Mouse (Mus musculus) limb, embryonic 14.5 days (tissue): ENCODE measurements around the gene Fnip1. TPM values are rescaled to one million over a fixed set of nuclear protein-coding genes. Genes with fewer than 3 reads are reported as not detected.
"Not testable (repeated sequence)": the region's sequence is repeated elsewhere in the genome, so short reads cannot be mapped to it uniquely, and the experiment has no call there.

ENCODE experiments used
- ATAC-seq: fragments of 200-750 bp; cut with Nextera tagmentation; 2 replicates; pipeline ENCODE4 v1.8.0; 2017; ENCODE audit warnings: low read depth, moderate number of reproducible peaks, moderate TSS enrichment; ENCODE audit not compliant: low FRiP score
- DNase-seq: peaks from one replicate; pipeline ENCODE4 v3.0.0-alpha.2; 2015; ENCODE audit warnings: low spot score
- H3K27ac ChIP-seq: fragments of 300-500 bp; sonication (generic); replicated peaks from 2 replicates; pipeline ENCODE4 v1.5.1; 2014; ENCODE audit warnings: low read depth, mild to moderate bottlenecking, low read length, moderate library complexity, mixed read lengths
- H3K27me3 ChIP-seq: fragments of 300-500 bp; sonication (generic); 2 replicates; pipeline ENCODE4 v1.6.1; 2014; ENCODE audit warnings: low read length, mixed read lengths; ENCODE audit not compliant: control insufficient read depth, insufficient read depth
- H3K36me3 ChIP-seq: fragments of 300-500 bp; sonication (generic); 2 replicates; pipeline ENCODE4 v1.6.1; 2014; ENCODE audit warnings: mild to moderate bottlenecking, low read length, moderate library complexity, mixed read lengths; ENCODE audit not compliant: control insufficient read depth, insufficient read depth
- H3K4me1 ChIP-seq: fragments of 300-500 bp; sonication (generic); 2 replicates; pipeline ENCODE4 v1.6.1; 2014; ENCODE audit warnings: antibody characterized with exemption, low read length, mixed read lengths; ENCODE audit not compliant: control insufficient read depth, insufficient read depth
- H3K4me2 ChIP-seq: fragments of 300-500 bp; sonication (generic); replicated peaks from 2 replicates; pipeline ENCODE4 v1.6.1; 2014; ENCODE audit warnings: low read depth, mild to moderate bottlenecking, low read length, moderate library complexity; ENCODE audit not compliant: severe bottlenecking
- H3K4me3 ChIP-seq: fragments of 300-500 bp; sonication (generic); replicated peaks from 2 replicates; pipeline ENCODE4 v1.5.1; 2014; ENCODE audit warnings: low read length
- H3K9ac ChIP-seq: fragments of 300-500 bp; sonication (generic); 2 replicates; pipeline ENCODE4 v1.6.1; 2014; ENCODE audit warnings: mild to moderate bottlenecking, low read depth, low read length, moderate library complexity; ENCODE audit not compliant: severe bottlenecking
- H3K9me3 ChIP-seq: fragments of 300-500 bp; sonication (generic); 2 replicates; pipeline ENCODE4 v1.6.1; 2016; ENCODE audit warnings: low read length; ENCODE audit not compliant: control insufficient read depth
- POLR2A ChIP-seq: fragments of 200-500 bp; IDR thresholded peaks from 2 replicates; pipeline ENCODE4 v1.8.0; 2012; ENCODE audit warnings: inconsistent platforms, mild to moderate bottlenecking, moderate library complexity, borderline replicate concordance; ENCODE audit not compliant: insufficient read depth, insufficient read length; ENCODE audit errors: extremely low read depth
- WGBS: fragments of 180-500 bp; shearing (Covaris S2); extraction: QIAGEN DNeasy Blood & Tissue Kit; methylation state at CpG from one replicate; pipeline ENCODE4 v1.1.7; 2014; 5-methylcytosine and 5-hydroxymethylcytosine counted together
- polyA plus RNA-seq, 2 experiments: library from polyadenylated mRNA; depleted of rRNA in 1 of 2; stranded (reverse) in 1 of 2; unstranded in 1 of 2; fragments of >200 nt; fragmentation: Nextera tagmentation in 1 of 2; extraction: Ambion mirVana in 1 of 2; gene quantifications; 2 replicates each; pipeline versions ENCODE4 v1.2.1 to v1.2.3; 2012 to 2014

The Fnip1 gene
- polyA plus RNA-seq (2012; rRNA removed), result 9.0 and 9.7 TPM in 2 replicates
- polyA plus RNA-seq (2014; fragmentation: Nextera tagmentation; extraction: Ambion mirVana), result 13.4 and 13.9 TPM in 2 replicates

- H3K9ac ChIP-seq, result peak within 1 kb of the TSS; percentile 88
- peak within 1 kb of the TSS; percentile 84 for H3K27ac ChIP-seq
- no peaks in the 10 kb centered on the region for H3K9me3 ChIP-seq
- 2% methylated on average over 39 of the region's 47 CpGs for WGBS
- peaks cover 9% of the 10 kb centered on the region for H3K4me1 ChIP-seq
- H3K4me3 ChIP-seq, result peak within 1 kb of the TSS; percentile 95
- peak; percentile 98 for ATAC-seq
- no peaks in the 10 kb centered on the region for H3K27me3 ChIP-seq
- peak within 1 kb of the TSS; percentile 73 for H3K4me2 ChIP-seq
- peak; percentile 91 for DNase-seq
- peak; percentile 77; the same call in 1 of the 2 replicates for TF ChIP-seq POLR2A
- H3K36me3 ChIP-seq, result no peaks in the 10 kb centered on the region
These were observed at the start of gene Fnip1 for GRCm38 (mm10) chr11:54437823-54438337. TSS of gene Fnip1 (plus strand) at chr11:54438199.

DNA sequence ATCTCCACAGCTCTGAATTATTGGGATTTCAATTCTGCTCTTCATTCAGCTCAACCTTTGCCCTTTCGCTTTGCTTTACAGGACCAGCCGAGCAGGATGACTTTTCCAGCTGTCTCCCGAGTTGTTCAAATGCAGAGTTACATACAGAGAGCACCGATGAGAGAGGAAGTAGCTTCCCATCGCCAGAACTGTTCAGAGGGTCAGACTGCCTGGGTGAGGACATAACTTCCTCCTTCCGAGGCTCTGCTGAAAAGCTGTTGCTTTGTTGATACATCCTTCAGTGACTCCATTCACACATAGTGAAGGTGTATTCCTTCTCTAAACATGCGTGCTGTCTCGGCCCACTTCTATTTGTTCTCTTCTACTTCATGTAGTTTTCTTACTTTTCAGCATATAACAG is 47.6 kb upstream of the Fnip1 start:
- TF ChIP-seq POLR2A, result no peak
- Histone ChIP-seq H3K4me1 (no peaks in the 10 kb centered on the region), H3K4me2 (no peak overlapping the region), H3K4me3 (no peak overlapping the region), H3K36me3 (no peaks in the 10 kb centered on the region), H3K9me3 (no peaks in the 10 kb centered on the region), H3K27me3 (no peaks in the 10 kb centered on the region), H3K9ac (no peak overlapping the region), H3K27ac (no peak overlapping the region)
- DNase-seq (no peak), ATAC-seq (no peak)
- 67% methylated on average over 8 of the region's 8 CpGs for WGBS

GRCm38 (mm10) chr11:54391326-54391725 is 46.7 kb upstream of the Fnip1 start:
- Histone ChIP-seq H3K27me3 (no peaks in the 10 kb centered on the region), H3K36me3 (no peaks in the 10 kb centered on the region), H3K4me1 (no peaks in the 10 kb centered on the region), H3K27ac (no peak overlapping the region), H3K9ac (no peak overlapping the region), H3K4me3 (no peak overlapping the region), H3K9me3 (no peaks in the 10 kb centered on the region), H3K4me2 (no peak overlapping the region)
- no peak for DNase-seq
- 84% methylated on average over 4 of the region's 4 CpGs for WGBS
- TF ChIP-seq POLR2A, result no peak
- no peak for ATAC-seq

- no peak for TF ChIP-seq POLR2A
- H3K4me1 ChIP-seq, result no peaks in the 10 kb centered on the region
- no peak overlapping the region for H3K9ac ChIP-seq
- H3K4me3 ChIP-seq, result no peak overlapping the region
- 88% methylated on average over 1 of the region's 1 CpGs for WGBS
- H3K27me3 ChIP-seq, result no peaks in the 10 kb centered on the region
- H3K36me3 ChIP-seq, result no peaks in the 10 kb centered on the region
- H3K9me3 ChIP-seq, result no peaks in the 10 kb centered on the region
- DNase-seq (no peak), ATAC-seq (no peak)
- no peak overlapping the region for H3K27ac ChIP-seq
- no peak overlapping the region for H3K4me2 ChIP-seq
These were observed 41.3 kb upstream of the Fnip1 start for GRCm38 (mm10) chr11:54396686-54397085.

DNA sequence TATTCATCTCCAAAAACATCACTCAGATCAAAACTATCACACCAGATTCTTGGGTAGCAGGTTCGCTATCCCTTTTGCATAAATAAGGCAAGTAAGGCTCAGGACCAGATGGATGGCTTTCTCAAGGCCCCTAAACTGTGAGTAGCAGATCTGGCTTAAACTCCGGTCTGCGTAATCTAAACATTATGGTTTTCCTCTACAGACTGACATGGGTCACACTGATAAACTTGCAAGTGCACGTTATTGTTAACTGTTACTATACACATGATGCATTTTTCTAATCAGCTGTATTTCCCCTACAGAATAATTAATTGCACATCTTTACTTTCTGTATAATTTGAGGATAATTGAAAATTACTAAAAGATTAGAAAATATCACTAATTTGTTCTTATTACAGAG is 39.9 kb upstream of the Fnip1 start:
- Histone ChIP-seq H3K4me2 (no peak overlapping the region), H3K36me3 (no peaks in the 10 kb centered on the region), H3K9me3 (no peaks in the 10 kb centered on the region), H3K27me3 (no peaks in the 10 kb centered on the region), H3K27ac (no peak overlapping the region), H3K4me3 (no peak overlapping the region), H3K9ac (no peak overlapping the region), H3K4me1 (no peaks in the 10 kb centered on the region)
- no peak for ATAC-seq
- 81% methylated on average over 4 of the region's 4 CpGs for WGBS
- TF ChIP-seq POLR2A, result no peak
- DNase-seq, result no peak

DNA sequence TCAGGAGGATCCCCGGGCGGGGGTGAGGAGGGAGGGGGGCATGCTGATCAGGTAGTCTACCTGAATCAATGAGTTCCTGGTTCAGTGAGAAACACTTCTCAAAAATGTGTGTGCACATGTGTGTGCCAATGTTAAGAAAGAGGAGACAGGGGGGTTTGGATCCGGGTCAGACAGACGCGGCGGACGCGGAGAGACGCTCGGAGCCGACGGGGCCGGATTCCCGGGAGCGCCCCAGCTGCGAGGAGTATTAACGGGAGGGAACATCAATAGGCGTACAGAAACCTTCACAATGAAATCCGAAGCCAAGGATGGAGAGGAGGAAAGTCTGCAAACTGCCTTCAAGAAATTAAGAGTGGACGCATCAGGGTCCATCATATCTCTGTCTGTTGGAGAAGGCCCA is 37.2 kb upstream of the Fnip1 start:
- DNase-seq, H3K4me2 ChIP-seq, H3K27me3 ChIP-seq, H3K4me1 ChIP-seq, ATAC-seq, H3K4me3 ChIP-seq, H3K36me3 ChIP-seq, H3K9me3 ChIP-seq, H3K9ac ChIP-seq, H3K27ac ChIP-seq: not testable (repeated sequence)
- 92% methylated on average over 20 of the region's 20 CpGs for WGBS
